Mouse (Mus musculus): ENCODE data around the gene Abat.

Abat gene

DNA sequence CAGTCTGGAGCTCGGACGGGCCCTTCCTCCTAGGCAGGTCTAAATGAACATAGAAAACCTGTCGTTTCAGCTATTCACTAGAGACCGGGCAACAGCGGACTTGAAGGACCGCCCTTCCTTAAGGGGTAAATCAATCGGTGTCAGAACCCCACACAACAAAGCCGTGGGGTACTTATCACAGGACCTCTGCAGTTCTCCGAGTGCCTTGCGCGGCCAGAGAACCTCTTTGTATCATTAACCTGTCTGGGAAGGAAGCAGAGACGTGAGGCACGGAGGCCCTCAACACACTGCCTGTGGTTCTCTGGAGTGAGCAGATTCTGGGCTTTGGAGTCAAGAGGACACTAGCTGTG lies 123.6 kb downstream of the Abat start:
- no peak for DNase-seq (ENCODE audit: low read depth, low spot score)

DNA sequence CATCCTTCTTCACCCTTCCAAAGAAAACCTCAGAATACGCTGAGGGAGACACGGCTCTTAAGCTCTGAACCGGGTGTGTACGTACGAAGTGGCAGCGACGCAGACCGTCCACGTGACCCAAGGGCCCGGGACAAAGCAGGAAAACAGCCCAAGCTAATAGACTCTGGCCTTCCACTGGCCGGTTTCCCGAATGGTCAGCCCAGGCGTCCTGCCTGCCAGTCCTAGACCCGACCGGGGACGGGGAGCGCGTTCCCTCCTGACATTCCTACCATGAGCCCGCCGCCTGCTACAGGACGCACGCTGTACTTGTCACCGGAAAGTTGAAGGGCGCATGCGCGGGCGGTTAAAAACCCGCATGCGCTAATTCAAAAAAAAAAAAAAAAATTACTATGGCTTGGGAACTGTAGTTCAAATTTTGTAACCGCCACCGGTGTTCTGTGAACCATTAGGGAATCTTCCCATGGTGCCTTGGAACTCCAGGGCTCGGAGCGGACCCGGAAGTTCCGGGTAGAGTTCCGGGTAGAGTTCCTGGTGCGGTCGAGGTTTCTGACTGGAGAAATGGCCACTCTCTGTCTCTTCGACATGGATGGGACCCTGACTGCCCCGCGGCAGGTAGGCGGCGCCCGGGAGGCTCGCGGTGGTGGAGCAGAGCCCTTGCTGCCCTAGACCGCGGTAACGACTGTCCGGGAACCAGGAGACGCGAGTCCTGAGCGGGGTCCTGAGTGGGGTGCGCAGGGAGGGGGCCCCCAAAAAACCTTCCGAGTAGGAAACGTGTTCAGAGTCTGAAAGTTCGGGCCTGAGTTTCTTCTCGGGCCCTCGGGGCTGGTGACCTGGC lies 124.2 kb downstream of the Abat start, which contains the start of the genes Pmm2 and Tmem186:
Gene Pmm2 (plus strand): TSS at position 458 of the 835 bp plus-strand sequence.
Gene Tmem186 (minus strand): TSS at position 496 of the 835 bp plus-strand sequence.
- DNase-seq (ENCODE audit: low read depth, low spot score), result peak; percentile 91

DNA sequence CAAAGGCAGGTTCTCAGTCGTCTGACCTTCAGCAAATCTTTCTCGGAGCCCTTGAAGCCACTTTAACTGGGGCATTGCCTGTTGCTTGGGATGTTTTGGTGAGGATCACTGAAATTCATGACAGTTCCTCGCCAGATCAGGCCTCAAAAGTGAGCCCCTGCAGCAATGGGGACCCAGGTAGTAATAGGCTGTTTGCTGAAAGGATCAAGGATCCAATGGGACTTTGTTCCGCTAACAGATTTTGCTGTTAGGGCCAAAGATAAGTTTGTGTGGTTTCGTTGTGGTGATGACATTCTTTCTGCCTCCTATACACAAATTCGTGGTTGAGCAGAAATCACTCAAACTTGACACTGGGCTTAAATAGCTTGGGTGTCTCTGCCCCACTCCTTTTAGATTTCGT lies 124.9 kb downstream of the Abat start:
- no peak for DNase-seq (ENCODE audit: low read depth, low spot score)

DNA sequence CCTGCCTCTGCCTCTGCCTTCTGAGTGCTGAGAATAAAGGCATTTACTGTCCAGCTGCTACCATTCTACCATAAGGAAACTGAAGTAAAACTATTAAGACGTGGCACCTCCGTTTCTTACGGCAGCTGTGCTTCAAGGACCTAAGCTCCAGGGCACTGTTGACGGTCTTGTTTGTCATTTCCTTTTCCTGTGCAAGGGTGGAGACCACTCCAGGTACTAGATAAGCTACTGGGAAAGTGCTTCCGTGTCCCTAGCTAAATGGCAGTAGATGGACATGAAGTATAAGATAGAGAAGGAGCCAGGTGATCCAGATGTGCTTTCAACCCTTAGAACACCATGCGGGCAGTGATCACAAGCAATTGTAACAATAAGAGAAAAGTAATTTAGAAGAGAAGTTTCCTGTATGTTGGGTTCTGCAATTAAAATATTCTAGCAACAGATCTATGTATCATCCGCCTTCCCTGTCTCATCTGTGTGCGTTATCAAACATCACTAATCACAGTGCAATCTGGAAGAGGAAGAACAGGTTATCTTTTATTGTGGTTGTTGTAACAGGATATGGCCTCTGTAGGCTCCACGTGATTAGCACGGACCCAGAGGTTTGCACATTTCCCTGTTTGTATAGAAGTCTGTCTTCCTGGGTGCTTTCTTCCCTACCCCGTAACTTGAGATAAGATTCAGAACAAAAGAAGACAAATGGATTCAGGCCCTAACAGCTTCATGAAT lies 126.4 kb downstream of the Abat start:
- peak; percentile 80 for DNase-seq (ENCODE audit: low read depth, low spot score)

DNA sequence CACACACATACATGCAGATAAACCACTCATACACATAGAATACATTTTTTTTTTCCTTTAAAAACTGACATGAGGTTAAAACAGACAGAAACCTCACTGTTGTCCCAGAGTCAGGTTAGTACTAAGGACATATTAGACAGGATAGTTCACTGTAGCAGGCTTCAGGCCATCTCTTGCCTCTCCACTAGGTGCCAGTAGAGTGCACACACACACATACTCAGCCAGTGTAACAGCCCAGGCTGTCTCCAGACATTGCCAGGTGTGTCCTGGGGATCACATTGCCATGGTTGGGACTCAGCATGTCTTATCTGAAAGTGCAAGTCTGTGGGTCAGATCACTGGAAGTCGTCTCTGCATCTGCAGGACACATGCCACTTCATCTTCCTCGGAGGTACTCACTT lies 130.6 kb downstream of the Abat start:
- peak; percentile 62 for DNase-seq (ENCODE audit: low read depth, low spot score)

DNA sequence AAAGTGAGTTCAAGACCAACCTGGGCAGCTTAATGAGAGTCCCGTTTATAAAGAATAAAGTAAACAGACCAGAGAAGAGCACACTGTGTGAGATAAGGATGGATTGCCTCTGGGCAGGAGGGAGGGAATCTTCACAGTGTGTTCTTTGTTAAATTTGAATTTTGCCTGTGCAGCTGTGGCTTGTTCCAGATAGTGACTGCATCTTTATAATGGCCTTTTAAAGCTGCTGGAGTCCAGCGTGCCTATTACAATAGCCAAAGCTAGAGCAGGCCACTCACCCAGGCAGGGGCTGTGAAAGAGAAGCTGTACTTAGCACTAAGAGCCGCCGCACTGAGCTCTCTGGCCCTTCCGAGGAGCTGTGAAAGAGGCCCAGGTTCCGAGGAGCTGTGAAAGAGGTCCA lies 132.3 kb downstream of the Abat start:
- no peak for DNase-seq (ENCODE audit: low read depth, low spot score)

DNA sequence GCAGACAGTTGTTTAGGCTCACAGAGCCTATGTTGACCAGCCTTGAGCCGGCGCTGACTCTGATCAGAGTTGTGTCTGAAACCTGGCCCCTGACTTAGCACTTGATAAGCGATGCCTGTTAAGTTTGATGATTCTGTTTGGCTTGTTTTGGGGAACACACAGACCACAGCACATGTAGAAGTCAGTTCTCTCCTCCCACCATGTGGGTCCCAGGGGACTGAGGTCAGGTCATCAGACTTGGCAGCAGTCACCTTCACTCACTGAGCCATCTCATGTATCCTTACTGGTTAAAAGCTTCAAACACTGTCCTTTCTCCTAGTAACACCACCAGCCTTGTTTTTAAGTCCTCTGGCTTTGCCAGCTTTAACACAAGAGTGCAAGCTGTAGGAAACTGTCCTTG lies 136.8 kb downstream of the Abat start:
- no peak for DNase-seq (ENCODE audit: low read depth, low spot score)

DNA sequence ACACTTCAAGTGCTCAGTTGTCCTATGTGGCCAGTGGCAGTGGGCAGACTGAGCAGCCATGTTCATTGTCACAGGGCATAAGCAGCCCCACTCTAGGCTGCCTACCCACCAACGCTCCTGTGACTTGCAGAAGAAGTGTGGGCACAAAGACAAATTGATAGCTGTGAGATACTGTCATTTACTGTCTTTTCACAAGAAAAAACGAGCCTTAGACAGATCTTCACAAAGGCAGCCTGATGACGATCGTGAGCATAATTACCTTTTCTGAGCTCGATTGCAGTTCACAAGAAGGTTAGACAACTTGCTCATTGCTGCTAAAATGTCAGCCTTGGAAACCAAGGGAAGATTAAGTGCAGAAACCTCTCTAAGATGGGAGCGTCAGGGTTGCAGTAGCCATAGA lies 141.9 kb downstream of the Abat start:
- no peak for DNase-seq (ENCODE audit: low read depth, low spot score)

DNA sequence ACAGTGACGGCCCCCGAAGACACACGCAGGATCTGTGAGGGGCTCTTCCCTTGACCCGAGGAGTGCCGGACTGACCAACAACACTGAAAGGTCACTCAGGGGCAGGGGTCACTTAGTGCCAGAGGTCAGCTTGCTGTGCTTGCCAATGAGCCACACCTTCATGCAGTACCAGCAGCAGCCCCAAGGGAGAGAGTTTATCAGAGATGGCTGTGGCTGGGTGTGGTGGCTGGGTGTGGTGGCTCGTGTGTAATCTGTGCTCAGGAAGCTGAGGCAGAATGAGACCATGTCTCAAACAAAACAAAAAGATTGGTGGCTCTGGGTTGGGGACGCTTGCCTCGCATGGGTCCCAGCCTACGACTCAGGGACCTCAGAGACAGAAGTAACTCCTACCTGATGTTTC lies 142.4 kb downstream of the Abat start:
- peak; percentile 24 for DNase-seq (ENCODE audit: low read depth, low spot score)

DNA sequence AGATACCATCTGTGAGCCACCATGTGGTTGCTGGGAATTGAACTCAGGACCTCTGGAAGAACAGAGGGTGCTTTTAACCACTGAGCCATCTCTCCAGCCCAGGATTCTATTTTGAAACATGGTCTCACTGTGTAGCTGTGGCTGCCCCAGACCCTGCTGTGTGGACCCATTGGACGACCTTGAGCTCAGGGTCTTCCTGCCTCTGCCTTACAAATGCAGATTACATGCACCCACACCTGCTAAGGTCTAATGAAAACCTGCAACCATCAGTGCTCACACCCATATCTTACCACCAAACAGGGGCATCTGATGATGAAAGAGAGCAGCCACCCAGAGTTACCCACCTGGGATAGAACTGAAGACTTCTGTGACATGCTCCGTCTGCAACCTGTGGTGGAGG lies 143.0 kb downstream of the Abat start:
- no peak for DNase-seq (ENCODE audit: low read depth, low spot score)

DNA sequence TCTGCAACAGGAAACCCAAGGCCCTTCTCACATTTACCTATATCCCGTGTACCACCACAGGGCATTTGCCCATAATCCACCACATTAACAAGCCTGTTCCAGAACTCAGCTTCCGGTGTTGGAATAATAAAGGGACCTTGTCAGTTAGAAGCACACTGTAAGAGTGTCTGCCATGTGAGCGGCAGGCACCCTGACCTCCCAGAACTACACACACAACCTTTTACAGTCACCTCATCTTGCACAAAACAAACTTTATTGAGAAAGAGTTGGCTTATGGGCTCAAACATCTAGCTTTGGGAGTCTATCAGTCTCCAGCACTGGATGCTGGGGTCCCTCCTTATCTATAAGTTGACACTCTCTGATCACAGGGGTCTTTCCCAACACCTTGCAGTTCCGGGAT lies 145.1 kb downstream of the Abat start:
- DNase-seq (ENCODE audit: low read depth, low spot score), result no peak

DNA sequence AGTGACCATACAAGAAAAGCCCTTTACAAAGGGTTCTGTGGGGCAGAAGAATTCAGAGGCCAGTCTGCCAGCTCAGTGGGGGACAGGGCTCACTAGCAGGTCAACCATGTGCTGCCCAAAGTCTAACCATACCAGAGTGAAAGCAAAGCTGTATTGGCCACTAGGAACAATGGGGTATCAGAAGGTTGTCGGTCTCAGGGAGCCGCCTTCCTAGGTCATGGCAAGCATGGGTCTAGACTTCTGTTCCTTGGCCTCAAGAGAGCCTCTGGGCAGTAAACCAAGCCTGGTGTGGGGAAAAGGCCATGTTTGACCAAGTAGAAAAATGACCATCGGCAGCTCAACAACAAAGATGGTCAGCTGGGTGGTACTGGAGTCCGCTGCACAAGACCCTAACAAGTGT lies 145.5 kb downstream of the Abat start:
- DNase-seq (ENCODE audit: low read depth, low spot score), result no peak

DNA sequence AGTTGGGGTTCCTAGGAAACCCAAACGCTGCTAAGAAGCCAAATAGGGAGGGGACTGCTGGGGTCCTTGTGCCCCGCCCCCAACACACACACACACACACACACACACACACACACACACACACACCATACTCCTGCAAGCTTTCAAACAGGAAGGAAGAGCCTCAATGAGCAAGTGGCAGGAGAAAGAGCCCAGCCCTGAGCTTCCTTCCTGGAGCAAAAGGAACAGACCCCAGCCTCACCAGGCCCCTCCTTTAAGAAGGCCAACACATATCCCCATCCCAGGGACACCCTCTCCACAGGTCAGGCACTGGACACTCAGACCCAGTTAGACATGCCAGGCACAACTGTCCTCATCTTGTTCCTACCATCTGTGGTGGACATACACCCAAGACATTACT lies 149.8 kb downstream of the Abat start:
- DNase-seq (ENCODE audit: low read depth, low spot score), result no peak

DNA sequence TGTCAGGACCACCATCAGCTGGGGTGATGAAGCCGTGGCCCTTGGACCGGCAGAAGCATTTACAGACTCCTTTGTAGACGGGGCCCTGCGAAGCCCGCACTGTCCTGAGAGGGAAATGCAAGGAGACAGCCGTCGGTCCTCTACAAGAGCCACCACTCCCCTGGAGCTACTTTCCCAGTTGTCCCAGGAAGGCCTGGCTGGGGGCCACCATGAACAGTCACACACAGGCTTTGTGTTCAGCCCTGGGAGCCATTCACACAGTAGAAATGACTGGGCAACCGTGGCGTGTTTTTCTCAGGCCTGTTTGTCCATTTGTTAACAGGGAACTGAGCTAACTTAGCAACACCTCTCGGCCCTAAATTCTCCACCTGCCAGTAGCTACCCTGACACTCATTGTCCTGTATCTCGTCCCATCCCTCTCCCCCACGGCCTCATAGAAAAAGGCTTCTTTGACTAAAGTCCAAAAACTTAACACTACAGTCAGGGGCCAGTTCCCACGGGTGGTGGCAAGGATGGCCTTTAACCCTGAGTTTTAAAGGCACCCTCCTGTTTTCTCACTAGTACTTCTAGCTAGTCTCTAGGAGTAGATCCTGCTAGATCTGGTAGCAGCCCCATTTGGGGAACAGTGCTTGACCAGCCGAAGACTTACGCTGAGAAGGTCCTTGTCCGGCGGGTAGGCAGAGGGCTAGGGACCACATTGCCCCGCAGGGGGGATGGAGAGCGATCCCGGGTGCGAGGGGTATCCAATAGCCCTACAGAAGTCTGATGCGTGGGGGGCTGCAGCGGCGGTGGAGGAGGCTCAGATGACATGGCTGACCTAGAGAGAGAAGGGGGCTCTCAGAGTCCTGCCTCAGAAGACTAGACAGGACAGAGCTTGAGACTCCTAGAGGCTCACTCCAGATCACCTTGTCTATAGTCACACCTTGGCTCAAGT lies 150.6 kb downstream of the Abat start:
- no peak for DNase-seq (ENCODE audit: low read depth, low spot score)

DNA sequence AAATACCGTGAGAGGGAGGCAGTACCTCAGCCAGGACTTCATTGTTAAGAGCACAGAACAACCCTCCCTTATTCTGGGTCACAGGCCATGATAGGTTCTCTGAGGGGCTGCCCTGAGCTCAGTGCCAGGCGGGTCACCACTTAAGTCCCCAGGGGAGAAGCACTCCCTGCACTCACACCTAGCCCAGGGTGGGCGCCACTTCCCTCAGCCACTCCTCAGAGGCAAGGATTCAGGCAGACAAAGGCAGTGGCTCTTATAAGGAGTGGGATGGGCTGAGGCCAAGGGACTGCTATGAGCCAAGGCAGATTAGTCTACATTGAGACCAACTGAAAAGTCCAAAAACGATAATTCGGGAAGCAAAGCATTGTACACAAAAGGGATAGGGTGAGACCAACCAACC lies 152.1 kb downstream of the Abat start:
- no peak for DNase-seq (ENCODE audit: low read depth, low spot score)

DNA sequence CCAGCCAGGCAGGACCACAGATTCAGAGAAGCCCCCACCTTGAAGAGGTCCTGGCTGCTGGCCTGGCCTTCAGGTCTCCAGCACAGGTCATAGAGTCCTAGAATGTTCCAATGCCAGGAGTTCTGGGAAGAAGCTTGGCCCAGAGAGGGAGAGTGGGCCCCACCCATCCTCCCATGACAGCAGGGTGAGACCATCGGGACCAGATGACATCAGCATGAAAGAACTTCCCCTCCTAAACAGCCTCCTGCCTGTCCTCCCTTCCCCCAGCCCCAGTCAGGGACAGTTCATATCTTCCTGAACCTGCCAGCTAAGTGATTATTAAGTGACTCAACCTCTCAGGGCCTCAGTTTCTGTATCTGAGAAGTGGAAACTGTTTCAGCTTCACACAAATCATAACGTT lies 153.2 kb downstream of the Abat start:
- no peak for DNase-seq (ENCODE audit: low read depth, low spot score)

DNA sequence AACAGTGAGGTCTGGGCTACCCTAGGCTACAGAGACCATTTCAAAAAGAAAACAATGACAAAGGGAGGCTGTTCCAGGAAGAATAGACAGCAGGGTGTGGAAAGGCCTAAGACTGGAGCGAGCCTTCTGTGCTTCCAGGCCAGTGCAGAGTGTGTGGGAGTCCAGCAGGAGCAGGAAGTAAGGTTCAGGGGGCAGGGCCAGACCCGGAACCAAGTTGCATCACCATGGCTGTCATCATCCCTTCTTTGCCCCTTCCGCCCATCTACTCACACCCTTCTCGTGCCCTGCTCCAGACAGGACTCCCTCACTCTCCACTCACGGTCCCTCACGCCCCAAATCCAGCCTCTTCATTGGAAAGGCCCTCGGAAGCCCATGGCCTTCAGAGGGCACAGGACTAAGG lies 154.0 kb downstream of the Abat start:
- no peak for DNase-seq (ENCODE audit: low read depth, low spot score)

DNA sequence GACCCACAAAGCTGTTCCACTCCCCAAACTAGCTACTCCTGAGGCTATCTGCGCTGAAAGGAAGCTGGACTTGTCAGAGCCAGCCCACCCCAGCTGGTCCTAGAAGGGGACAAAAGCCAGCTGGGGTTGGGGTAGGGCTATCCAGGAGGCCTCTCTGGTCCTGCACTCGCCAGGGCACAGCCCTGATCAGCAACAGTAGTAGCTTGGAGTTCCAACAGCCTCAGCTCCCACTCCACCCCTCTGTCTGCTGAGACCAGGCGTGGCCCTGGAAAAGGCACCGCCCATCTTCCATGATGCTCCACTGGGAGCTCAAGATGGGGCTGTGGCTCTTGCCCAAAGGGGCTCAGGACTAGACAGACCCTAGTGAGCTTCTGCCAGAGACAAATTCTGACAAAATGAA lies 154.6 kb downstream of the Abat start:
- DNase-seq (ENCODE audit: low read depth, low spot score), result no peak

DNA sequence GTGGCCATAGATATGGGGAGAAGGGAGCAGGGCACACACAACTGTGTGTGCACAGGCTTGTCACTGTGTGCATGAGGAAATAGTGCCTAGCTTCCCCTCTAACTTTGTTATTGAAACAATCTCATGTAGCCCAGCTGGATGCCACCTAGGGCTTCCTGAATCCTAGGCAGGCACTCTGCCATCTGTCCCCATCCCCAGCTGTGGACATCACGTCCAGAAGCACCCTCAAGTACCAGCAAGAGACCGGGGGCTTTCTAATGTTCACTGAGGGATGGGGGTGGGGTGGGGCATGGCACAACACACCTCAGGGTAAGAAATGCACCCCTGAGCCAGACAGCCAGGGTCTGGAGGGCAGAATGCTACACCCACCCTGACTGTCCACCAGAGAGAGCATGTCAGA lies 155.2 kb downstream of the Abat start:
- DNase-seq (ENCODE audit: low read depth, low spot score), result no peak

DNA sequence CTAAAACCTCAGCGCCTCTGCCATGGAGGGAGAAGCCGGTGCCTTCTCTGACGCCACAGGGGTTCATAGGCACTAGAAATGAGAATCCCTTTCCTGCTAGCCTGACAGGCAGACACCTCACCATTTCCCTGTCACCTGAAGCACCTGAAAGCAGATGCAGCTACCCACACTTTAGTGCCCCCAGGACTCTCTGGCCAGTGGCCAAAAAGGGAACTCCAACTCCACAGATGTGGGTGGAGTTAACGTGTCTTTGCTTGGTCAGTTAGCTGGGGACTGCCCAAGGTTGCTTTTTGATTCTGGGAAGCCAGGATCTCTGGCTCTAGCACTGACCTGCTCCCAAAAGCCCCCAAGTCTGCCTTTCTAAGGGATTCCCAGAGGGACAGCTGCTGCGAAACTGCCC lies 156.2 kb downstream of the Abat start:
- DNase-seq (ENCODE audit: low read depth, low spot score), result no peak

DNA sequence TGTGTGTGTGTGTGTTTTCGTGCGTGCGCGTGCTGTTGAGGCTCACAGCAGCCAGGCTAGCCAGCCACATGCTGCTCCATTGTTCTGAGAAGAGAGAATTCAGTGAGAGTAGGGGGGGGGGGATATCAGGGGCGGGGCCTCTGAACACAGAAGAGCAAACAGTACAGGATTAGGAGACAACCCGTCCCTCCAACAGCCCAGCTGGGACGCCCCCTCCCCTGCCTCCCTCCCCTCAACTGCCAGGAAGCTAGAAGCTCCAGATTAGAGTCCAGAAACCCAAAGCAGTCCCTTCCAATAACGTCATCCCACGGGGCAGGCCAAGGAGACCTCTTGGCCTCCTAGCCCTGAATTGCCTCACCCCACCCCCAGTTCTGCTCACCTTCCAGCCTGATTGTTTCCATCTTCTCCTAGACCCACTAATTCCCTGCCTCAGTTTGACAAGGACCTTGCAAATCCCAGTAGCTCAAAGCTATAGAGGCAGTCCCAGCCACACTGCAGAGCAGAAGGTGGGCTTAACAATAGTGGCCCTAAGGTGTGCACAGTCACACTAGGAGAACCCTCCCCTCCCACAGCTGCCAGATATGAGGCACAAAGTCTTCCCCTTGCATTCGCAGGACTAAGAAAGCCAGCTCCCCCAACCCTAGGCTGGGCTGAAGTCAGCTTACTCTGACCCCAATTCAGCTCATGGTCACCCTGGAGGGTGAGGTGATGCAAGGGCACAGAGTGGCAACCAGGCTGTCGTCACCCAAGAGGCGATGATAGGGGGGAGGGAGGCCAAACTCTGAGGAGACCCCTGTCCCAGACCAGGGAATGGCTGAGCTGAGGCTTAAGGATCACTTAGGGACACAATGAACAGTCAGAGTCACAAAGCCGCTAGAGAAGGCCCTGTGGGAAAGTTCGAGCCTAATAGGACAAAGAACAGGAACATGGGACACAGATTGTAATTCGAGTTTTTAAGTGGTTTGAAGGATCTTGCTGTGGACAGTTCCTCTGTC lies 157.1 kb downstream of the Abat start:
- DNase-seq (ENCODE audit: low read depth, low spot score), result no peak
